Mouse (Mus musculus): ENCODE measurements around the gene Snap47.

- TF ChIP-seq CTCF (IDR thresholded peaks at IDR 0.05; ENCODE audit: control insufficient read depth, insufficient read depth, low read length) (no peak), POLR2A (IDR thresholded peaks at IDR 0.05; ENCODE audit: borderline replicate concordance, control insufficient read depth, low read depth, low read length) (no peak)
These were observed 85.0 kb downstream of the Snap47 start for GRCm38 (mm10) chr11:59366031-59366430.
